Mouse (Mus musculus) midbrain, postnatal 0 days (tissue): ENCODE data around the gene Dnajc24. TPM values are rescaled to one million over a fixed set of nuclear protein-coding genes. Genes with fewer than 3 reads are reported as not detected.

Experiments used
- ATAC-seq: fragments of 200-750 bp; cut with Nextera tagmentation; 2 replicates; pipeline ENCODE4 v1.8.0; 2017; ENCODE audit warnings: moderate number of reproducible peaks, mild to moderate bottlenecking, moderate TSS enrichment, moderate library complexity; ENCODE audit not compliant: low FRiP score
- DNase-seq: peaks from one replicate; pipeline ENCODE4 v3.0.0-alpha.2; 2015; ENCODE audit warnings: low spot score
- H3K27ac ChIP-seq: fragments of 300-500 bp; sonication (generic); 2 replicates; pipeline ENCODE4 v1.5.1; 2014; ENCODE audit warnings: low read depth, mild to moderate bottlenecking, low read length, mixed read lengths
- H3K27me3 ChIP-seq: fragments of 300-500 bp; sonication (generic); 2 replicates; pipeline ENCODE4 v1.6.1; 2014; ENCODE audit warnings: low read length, control low read depth, mixed read lengths; ENCODE audit not compliant: insufficient read depth
- H3K36me3 ChIP-seq: fragments of 300-500 bp; sonication (generic); 2 replicates; pipeline ENCODE4 v1.6.1; 2014; ENCODE audit warnings: low read length, control low read depth, mixed read lengths; ENCODE audit not compliant: insufficient read depth
- H3K4me1 ChIP-seq: fragments of 300-500 bp; sonication (generic); 2 replicates; pipeline ENCODE4 v1.6.1; 2014; ENCODE audit warnings: mild to moderate bottlenecking, control low read depth, antibody characterized with exemption, low read length, mixed read lengths; ENCODE audit not compliant: insufficient read depth
- H3K4me2 ChIP-seq: fragments of 300-500 bp; sonication (generic); 2 replicates; pipeline ENCODE4 v1.6.1; 2014; ENCODE audit warnings: low read depth, mild to moderate bottlenecking, low read length, mixed read lengths; ENCODE audit not compliant: poor library complexity, severe bottlenecking
- H3K4me3 ChIP-seq: fragments of 300-500 bp; sonication (generic); 2 replicates; pipeline ENCODE4 v1.5.1; 2014; ENCODE audit warnings: low read depth, mild to moderate bottlenecking, low read length, moderate library complexity
- H3K9ac ChIP-seq: fragments of 300-500 bp; sonication (generic); replicated peaks from 2 replicates; pipeline ENCODE4 v1.6.1; 2014; ENCODE audit warnings: mild to moderate bottlenecking, low read length, moderate library complexity, mixed read lengths; ENCODE audit not compliant: poor library complexity, severe bottlenecking
- H3K9me3 ChIP-seq: fragments of 300-500 bp; sonication (generic); 2 replicates; pipeline ENCODE4 v1.6.1; 2016; ENCODE audit warnings: low read length, control low read depth
- CTCF ChIP-seq: IDR thresholded peaks from 2 replicates; pipeline ENCODE4 v1.5.1; 2016; ENCODE audit warnings: antibody characterized with exemption, mild to moderate bottlenecking
- WGBS: fragments of 180-500 bp; shearing (Covaris S2); extraction: QIAGEN DNeasy Blood & Tissue Kit; methylation state at CpG from one replicate; pipeline ENCODE4 v1.1.7; 2014; 5-methylcytosine and 5-hydroxymethylcytosine counted together
- polyA plus RNA-seq: library from polyadenylated mRNA; unstranded; fragments of >200 nt; fragmentation: Nextera tagmentation; extraction: Ambion mirVana; gene quantifications from 2 replicates; pipeline ENCODE4 v1.2.1, GENCODE M21; 2015
- total RNA-seq: library from RNA; depleted of rRNA; stranded (reverse); fragments of >200 nt; gene quantifications from 2 replicates; pipeline ENCODE4 v1.2.3, GENCODE M21; 2014; rRNA removed

Dnajc24 gene
- total RNA-seq (8.7 and 28.3 TPM in 2 replicates), polyA plus RNA-seq (19.7 and 23.0 TPM in 2 replicates)

DNA sequence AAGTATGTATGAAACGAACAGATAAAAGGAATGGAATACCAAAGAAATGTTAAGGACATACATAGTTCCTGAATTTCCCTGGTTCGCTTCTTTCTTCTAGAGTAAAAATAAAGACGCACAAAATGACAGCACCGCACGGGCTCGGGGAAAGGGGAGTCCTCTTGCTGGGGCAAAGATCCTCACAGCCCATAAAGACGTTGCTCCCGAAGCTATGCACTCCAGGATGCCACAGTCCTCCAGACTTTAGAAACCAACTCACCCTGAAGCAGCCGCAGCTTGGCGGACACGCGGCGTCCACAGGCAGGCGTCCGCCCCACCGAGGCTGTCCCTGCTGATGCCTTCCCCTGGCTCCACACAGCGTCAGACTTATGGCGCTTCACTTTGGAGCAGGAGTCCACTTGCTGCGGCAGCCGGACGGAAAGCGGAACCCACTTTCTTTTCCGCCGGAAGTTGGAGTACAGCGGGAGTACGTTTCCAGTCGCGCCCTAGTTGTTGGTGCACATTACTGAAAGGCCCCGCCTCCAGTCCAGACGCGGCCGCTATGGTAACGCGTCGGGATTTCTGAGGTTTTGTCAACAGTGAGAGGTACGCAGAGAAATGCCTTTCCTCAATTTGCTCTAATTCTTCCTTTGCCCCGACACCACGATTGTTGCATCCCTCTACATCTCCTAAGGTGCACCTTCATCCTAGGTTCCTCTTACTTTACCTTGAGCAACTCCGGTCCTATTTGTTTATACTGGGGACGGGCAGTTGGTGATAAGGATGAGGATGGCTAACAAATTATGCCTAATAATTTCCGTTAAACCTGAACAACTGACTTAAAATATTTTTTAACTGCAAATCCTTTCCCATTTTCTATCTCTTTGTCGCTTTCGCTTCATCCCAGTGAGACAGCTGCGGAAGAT lies at the start of gene Dnajc24:
TSS of gene Dnajc24 (minus strand) at position 715 of the 905 bp plus-strand sequence.
- peak within 1 kb of the TSS; percentile 71 for H3K9ac ChIP-seq
- H3K4me1 ChIP-seq: no peaks in the 10 kb centered on the region
- peaks cover 3% of the 10 kb centered on the region; the same call in 1 of the 2 replicates for H3K36me3 ChIP-seq
- TF ChIP-seq CTCF: peak; percentile 11; the same call in 1 of the 2 replicates
- H3K27me3 ChIP-seq: no peaks in the 10 kb centered on the region
- H3K27ac ChIP-seq: peak within 1 kb of the TSS; percentile 70
- 2% methylated on average over 44 of the region's 44 CpGs for WGBS
- DNase-seq (peak; percentile 96), ATAC-seq (peak; percentile 98)
- H3K4me3 ChIP-seq: peak within 1 kb of the TSS; percentile 73
- H3K4me2 ChIP-seq: peak within 1 kb of the TSS; percentile 54
- no peaks in the 10 kb centered on the region for H3K9me3 ChIP-seq

DNA sequence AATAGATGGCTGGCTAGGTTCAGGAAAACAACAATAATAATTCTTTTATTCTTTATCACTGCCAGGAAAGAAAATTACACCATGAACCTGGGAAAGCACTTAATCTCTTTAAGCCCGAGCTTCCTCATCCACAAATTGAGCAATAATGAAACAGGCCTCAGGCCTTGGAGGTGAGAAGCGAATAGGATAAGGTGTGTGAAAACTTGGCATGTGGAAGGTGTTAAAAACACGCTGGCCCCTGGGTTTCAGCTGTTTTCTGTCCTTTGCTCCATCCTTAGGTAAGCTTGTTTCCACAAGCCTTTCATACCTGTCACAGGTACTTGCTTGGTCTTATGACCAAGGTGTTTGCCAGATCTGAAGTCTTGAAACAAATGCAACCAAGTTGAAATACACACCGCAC lies 43.3 kb upstream of the Dnajc24 start:
- no peaks in the 10 kb centered on the region for H3K9me3 ChIP-seq
- no peak overlapping the region for H3K27ac ChIP-seq
- H3K4me2 ChIP-seq: no peak overlapping the region
- no peak for DNase-seq
- H3K9ac ChIP-seq: no peak overlapping the region
- H3K36me3 ChIP-seq: no peaks in the 10 kb centered on the region
- WGBS: 81% methylated on average over 4 of the region's 4 CpGs
- ATAC-seq: no peak
- no peaks in the 10 kb centered on the region for H3K27me3 ChIP-seq
- TF ChIP-seq CTCF: no peak
- no peaks in the 10 kb centered on the region for H3K4me1 ChIP-seq
- H3K4me3 ChIP-seq: no peak overlapping the region

DNA sequence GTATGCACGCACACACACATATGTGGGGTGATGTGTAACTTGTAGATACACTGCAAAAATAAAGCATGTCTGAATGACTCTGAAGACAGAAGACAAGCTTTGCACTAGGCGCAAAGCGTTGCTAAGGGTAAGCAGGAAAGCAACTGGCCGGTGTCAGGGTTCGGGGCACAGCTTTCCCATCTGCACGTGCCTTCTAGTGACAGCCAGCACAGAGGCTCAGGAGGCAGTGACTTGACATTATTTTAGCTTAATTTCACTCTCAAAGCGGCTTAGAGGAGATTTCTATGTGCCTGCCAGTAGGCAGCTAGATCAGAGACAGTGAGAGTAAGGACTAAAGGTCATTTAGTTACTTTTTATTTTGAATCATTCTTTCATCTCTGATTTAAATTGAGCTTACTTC lies 39.1 kb upstream of the Dnajc24 start:
- Histone ChIP-seq H3K9me3 (no peaks in the 10 kb centered on the region), H3K27me3 (no peaks in the 10 kb centered on the region), H3K9ac (no peak overlapping the region), H3K4me3 (no peak overlapping the region), H3K36me3 (no peaks in the 10 kb centered on the region), H3K4me1 (no peaks in the 10 kb centered on the region), H3K4me2 (no peak overlapping the region), H3K27ac (no peak overlapping the region)
- ATAC-seq (no peak), DNase-seq (peak; percentile 25)
- 50% methylated on average over 7 of the region's 7 CpGs for WGBS
- TF ChIP-seq CTCF: no peak

DNA sequence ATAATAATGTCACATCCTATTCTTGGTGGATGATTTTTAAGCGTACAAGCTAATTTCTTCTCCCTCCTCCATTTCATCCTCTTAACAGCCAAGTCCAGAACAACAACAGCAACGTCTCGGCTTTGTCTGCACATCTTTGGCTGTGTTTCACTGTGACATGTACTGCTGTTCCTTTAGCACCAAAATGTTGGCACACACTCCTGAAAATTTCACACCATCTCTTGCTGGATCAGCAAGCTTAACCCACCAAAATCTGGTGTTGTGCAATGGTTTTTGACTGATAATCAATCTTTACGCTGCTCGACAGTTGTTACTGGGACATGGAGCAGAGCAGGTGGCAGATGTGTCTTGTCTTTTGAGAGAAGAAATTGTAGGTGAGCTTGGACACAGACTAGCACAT lies 38.6 kb upstream of the Dnajc24 start:
- peak; percentile 27 for DNase-seq
- Histone ChIP-seq H3K36me3 (no peaks in the 10 kb centered on the region), H3K9me3 (no peaks in the 10 kb centered on the region), H3K4me3 (no peak overlapping the region), H3K4me2 (no peak overlapping the region), H3K9ac (no peak overlapping the region), H3K27ac (no peak overlapping the region), H3K4me1 (no peaks in the 10 kb centered on the region), H3K27me3 (no peaks in the 10 kb centered on the region)
- TF ChIP-seq CTCF: no peak
- no peak for ATAC-seq
- 77% methylated on average over 5 of the region's 5 CpGs for WGBS

DNA sequence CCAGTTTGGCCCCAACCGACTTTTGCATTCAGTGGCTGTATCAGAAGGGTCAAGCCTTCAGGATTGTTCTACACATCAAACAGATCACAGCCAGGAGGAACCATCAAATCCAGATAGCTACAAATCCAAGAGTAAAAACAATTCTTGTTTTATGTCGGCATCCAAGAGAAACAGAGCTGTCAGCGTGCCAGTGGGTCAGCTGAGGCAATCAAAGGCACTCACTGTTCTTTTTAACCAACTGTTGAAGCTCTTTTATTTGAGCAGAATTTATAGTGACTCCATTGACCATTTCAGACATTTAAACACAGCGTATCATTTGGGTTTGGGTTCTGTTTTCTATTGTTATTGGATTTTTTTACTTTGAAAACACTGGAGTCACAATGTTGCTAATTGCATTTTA lies 34.9 kb upstream of the Dnajc24 start:
- 48% methylated on average over 4 of the region's 4 CpGs for WGBS
- H3K9ac ChIP-seq: no peak overlapping the region
- ATAC-seq (no peak), DNase-seq (peak; percentile 41)
- no peaks in the 10 kb centered on the region for H3K9me3 ChIP-seq
- TF ChIP-seq CTCF: no peak
- H3K27ac ChIP-seq: no peak overlapping the region
- H3K4me1 ChIP-seq: no peaks in the 10 kb centered on the region
- H3K4me3 ChIP-seq: no peak overlapping the region
- no peak overlapping the region for H3K4me2 ChIP-seq
- no peaks in the 10 kb centered on the region for H3K27me3 ChIP-seq
- H3K36me3 ChIP-seq: no peaks in the 10 kb centered on the region

DNA sequence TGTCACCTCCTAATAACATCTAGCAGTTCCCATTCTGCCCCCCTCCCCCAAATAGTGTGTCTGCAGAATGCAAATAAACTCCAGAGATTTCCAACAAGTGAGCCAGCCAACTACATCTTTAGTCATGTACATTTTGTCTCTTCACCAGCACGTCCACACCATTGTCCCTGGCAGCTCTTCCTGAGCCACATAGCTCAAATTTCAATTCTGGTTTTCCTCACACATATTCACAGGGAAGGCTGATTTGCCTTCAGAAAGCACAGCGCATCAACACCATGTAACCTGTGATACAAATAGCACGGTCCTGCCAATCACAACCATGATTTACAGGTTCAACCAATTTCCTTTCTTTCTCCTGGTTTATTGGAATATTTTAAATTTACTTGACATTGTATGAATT lies 21.5 kb upstream of the Dnajc24 start:
- H3K4me2 ChIP-seq: no peak overlapping the region
- no peaks in the 10 kb centered on the region for H3K9me3 ChIP-seq
- DNase-seq (no peak), ATAC-seq (no peak)
- no peak overlapping the region for H3K27ac ChIP-seq
- no peaks in the 10 kb centered on the region for H3K27me3 ChIP-seq
- H3K4me3 ChIP-seq: no peak overlapping the region
- no peaks in the 10 kb centered on the region for H3K4me1 ChIP-seq
- H3K9ac ChIP-seq: no peak overlapping the region
- TF ChIP-seq CTCF: no peak
- no peaks in the 10 kb centered on the region for H3K36me3 ChIP-seq
- WGBS: 75% methylated on average over 3 of the region's 3 CpGs
